Mouse (Mus musculus) retina, embryonic 14.5 days (tissue): ENCODE measurements around the gene Zbtb38.
A peak's percentile ranks its signal among the peaks of the same experiment; 100 is the strongest.

Experiments
- DNase-seq: peaks from one replicate; pipeline ENCODE4 v3.0.0-alpha.2; 2015; ENCODE audit warnings: low spot score

Zbtb38 gene

DNA sequence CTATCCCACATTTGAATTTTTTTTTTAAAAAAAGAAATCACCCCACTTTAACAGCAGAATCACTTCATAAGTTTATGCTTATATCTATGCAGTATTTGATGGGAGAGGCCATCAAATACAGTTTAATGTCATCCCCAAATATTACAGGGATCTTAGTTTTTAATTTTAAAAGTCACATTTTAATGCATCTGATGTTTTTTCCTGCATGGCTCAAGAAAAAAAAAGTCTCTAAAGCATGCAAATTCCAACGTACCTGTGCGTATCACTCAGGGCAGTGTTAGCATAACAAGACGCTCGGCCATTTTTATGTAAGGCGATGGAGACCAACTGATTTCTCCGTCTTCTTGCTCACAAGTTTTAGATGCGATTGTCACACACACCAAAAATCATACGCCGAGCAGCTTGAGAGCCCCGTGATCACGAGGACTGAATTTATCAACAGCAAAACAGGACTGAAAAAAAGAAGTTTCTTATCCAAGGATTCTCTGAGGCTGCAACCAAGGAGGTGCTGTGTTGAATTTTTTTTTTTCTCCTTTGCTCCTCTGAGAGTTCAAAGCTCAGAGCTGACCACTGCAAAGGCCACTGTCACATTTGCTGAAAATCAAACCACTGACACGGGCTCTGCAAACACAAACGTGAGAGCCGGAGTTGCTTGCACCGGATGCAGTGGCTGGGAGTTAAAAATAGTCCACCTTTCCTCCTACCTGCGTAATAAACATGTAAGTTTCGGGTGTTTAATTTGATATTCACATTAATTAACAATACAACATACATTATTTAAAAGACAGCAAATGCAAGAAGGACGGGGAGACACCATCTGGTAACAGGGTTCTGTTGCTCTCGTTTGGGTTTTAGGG, 21.4 kb downstream of the Zbtb38 start:
- DNase-seq, result no peak

DNA sequence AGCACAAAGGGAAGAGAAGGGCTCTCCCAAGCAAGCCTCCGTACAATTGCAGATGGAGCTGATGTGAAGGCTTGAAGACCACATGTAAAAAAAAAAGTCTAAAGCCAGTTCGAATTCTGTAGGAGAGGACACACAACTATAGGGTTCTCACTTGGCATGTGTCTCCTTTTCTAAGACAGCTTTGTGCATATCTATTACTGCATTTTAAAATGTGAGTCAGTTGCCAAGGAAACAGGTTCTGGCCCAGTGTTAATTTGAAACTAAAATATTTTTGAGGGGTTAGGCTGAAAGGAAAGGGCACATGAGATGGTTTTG, 22.4 kb downstream of the Zbtb38 start:
- no peak for DNase-seq

DNA sequence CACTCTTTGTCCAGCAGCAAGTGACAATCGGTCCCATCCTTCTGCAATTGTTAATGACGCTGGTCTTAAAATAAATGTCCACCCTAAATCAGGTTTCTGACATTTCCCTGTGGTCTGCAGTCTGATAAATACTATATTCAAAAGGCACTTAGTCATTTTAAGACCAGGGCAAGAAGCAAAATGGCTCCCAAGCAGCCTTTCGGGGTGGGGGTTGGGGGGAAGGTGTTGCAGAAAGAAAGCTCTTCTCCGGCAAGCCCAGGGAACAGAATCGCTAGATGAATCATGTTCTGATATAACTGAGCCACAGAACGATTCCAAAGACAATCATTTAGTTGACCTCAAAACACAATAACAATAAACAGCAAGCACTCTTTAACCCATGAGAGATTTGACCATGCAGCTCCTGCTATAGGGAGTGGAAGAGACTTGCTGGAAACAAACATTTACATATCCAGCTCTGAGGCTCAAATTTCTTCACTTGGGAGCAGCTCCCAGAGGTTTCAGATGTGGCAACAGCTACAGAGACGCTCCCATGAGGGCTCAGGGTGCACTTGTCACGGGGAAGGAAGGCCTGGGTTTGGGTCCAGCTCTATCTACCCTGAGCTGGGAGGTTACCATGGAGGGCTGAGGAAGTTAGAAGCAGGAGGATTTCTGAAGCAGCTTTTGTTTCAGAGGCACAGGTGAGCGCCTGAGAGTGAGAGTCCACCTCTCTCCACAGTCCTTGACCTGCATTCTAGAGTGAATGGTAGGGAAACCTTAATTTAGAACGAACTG, 22.9 kb downstream of the Zbtb38 start:
- no peak for DNase-seq

DNA sequence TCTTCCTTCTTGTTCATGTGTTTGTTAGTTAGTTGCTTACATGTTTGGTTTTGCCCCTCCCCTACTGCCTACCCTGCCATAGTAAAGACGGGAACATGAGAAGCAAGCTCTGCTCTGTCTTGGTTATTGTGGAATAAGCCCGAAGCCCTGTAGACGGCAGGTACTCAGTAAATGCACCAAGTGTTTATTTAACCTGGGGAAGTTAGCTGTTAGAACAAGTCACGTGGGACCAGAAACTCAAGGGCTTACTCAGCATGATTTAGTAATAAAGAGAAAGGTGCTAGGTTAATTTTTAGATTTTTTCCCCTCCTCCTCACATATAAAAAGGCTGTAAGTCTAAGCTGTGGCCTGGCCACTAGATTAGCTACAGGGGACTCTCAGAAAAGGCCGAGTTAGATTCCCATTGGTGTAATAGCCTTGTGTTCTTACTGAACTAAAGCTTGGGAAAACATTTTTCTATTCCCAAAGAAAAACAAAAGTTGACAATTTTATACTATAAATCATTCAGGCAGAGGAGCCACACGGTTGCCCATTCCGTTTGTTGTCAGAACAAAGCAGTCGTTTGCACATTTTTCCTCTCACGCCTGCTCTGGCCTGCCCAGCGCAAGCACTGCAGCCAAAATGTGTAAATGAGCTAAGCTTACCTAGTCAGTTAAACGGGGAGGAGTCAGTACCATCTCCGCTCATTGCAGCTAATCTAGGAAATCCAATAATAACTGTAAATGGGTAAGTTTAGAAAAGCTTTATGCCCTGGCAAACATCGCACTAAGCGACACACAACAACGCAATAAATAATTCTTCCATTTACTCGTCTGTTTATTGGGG, 24.1 kb downstream of the Zbtb38 start:
- no peak for DNase-seq

DNA sequence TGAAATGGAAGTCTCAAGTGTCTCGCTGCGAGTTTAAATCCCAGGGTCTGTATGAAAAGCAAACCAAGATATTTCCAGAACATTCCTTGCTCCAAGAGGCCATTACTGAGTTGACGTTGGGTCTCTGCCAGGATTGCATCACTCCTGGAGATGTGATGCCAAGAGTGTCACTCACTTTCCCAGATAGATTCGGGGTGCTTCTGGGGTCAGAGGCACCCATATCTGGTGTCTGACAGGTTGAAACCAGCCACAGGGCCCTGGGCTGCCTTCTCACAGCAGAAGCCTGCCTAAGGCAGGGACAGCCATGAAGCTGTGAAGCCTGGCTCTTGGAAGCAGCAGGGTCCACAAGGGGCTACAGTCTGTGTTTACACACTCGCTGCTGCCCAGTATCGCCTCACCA, 24.9 kb downstream of the Zbtb38 start:
- no peak for DNase-seq

DNA sequence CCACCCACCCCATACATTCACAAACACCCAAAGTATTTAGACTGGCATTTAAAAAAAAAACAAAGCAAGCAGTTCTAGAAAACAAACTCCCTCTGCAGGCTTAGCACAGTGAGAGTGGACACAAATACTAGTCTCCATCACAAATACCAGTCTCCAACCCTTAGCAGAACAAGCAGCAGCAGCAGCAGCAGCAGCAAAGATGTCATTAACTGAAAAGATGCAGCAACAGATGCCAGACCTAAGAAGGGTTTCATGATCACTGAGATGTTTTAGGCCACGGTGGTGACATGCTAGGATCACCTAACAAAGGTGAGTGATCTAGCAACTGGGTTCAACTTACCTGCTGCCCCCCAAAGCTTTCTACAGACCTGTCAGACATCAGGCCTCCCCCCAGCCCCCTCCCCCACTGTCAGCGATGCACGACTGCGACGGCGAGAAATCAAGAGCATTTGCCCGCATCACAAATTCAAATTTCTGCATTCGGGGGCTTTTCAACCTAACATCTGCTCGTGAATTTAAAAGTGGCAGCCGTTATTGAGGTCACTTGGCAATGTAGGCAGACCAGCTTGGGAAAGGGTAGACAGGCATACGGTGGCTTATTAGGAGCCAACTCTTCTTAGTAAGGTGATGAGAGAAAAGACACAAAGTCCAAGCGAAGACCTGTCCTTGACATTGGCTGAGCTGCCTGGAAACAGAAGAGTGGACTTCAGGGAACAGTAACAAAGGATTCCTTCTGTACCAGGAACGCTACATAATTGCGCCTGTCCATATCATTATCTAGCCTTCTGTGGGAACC, 26.1 kb downstream of the Zbtb38 start:
- no peak for DNase-seq

DNA sequence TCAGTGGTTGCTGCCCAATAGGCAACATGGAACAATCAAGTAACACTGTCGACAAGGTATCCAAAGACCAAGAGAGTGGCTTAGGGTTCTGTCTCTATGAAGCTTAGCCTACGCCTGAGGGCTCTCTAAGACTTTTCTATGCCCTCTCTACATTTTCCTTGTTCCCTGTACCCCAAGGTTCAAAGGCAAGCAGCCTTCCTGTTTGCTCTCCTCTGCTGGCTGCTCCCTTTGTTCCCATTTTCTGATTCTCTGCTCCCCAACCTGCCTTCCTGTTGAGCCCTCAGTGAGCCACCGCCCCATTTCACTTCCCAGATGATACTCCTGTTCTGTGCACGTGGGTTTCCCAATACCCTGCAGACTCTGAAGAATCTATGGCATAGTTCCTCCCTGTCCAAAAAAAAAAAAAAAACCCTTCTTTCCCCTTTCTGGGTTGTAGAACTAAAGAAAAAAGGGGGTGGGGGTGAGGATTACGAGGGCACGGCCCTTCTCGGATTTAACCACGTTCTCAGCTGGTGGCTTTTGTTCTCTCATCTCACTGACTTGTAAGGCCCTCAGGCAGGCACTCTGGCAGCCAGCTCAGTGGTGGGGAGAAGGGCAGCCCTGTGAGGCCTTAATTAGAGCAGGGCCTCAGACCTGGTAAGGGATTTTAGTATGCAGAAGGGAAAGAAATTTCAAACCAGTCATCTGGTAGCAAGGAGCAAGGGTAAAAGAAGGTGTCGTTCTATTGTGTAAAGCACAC, 26.9 kb downstream of the Zbtb38 start:
- peak; percentile 66 for DNase-seq

DNA sequence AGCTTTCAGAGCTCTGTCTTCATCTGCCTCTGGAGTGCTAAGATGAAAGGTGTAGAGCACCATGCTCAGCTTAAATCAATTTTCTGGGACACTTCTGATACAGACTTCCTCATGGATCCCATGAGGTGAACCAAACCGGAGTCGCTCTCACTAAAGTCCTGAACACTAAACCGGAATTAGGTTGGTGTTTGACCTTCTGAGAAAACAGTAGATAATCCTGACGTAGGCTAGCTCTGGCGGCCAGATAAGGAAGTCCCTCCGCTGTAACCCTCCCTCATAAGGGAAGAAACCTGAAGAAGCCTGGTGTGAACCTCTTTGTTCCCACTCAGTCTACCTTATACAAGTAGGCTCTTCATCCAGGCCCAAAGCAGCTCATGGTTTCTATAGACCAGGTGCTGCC, 29.0 kb downstream of the Zbtb38 start:
- no peak for DNase-seq

DNA sequence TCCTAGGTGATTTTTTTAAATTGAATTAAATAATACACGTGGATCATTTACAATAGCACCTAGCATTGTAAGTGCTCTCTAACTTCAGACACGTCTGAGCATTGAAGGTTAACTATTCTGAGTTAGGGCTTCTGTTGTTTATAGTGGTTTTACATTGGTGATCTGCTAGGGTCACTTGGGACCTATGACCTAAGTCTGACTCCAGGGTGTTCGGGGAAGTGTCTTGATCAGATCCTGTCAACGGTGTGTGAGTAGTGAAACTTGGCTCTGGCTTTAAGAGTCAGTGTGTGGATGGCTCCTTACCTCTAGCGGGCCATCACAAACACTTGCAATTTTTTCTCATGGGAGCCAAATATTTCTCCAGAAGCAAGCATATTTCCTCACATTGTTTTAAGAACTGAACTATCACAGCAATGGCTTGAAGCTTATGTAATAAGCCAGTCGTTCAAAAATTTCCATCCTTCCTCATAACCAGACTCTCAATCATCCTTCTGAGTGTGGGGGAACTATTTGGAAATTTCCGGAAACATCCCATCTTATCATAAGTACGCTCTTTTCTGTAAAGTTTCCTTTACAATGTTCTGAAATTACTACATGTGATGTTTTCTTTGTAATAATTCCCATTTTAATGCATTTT, 31.4 kb downstream of the Zbtb38 start:
- no peak for DNase-seq

DNA sequence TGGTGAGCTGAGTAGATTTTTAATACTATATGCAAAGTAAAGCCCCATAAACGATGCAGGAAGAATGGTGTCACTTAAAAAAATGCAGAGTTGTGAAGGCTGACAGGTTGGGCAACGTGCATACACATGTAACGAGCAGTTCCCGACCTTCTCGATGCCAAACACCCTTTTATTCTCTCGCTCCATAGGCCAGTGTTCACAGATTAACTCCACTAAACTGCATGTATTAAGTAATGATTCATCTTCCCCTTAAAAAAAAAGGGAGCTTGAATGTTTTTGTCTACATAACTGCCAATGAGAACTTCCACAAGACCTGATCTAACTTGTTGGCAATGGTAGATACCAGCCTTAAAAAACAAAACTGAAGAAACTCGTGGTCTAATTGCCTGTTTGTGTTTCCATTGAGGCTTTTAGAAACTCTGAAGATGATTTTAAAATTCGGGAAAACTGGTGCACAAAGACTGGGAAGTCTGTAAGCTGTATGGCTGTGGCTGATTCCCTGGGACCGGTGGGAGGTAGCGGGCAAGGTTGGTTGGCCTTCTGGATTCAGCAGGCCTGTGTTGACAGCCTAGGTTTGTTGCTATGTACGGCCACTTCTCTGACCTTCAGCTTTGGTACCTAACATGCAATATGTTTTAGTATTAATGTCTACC, 32.0 kb downstream of the Zbtb38 start:
- no peak for DNase-seq

DNA sequence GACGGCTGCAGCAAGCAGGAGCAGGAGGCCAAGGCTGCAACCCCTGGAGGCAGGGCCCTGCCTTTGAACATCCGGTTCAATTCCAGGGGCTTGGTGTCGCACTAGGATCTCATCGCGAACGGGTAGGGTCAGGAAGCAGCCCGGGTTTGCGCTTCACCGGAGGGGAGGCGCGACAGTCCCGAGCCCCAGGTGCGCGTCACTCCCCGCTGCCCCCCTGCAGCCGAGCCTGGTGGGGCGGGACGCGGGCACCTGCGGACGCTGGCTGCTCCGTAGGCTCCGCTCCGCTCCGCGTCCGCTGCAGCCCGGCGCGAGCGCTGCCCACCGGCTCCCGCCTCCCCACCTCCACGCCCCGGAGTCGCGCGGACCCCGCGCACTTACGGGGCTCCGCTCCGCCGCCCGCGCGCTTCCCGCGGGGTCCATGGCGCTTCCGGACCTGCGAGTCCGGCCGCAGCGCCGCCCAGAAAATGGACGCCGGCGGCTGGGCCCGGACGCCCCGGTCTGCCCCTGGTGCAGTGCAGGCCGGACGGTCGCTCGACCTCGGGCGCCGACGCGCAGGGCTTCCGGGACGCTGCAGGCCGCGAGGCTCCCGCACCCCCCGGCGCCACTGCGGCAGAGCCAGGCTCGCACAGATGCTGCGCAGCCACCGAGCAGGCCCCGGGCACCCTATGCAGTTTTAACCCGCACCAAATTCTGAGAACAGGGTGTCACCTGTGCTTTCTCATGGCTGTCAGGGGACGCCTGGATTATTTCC, 33.0 kb downstream of the Zbtb38 start:
- DNase-seq, result peak; percentile 78

DNA sequence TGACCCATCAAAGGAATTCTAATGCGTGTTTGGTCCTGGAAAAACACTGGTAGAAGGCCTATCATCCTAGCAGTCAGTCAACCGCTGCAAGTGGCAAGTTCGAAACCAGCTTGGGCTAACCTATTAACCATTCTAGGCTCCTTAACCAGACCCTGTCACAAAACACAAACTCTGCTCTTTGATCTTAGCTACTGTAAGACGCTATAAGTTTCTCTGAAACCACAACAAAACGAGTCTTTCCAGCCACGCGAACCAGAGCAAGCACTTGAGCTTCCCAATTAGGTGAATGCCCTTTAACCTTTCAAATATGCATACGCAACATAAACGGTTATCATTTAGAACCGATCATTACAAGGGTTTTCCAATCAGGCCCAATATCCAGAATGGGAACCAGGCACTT, 33.7 kb downstream of the Zbtb38 start:
- peak; percentile 41 for DNase-seq

DNA sequence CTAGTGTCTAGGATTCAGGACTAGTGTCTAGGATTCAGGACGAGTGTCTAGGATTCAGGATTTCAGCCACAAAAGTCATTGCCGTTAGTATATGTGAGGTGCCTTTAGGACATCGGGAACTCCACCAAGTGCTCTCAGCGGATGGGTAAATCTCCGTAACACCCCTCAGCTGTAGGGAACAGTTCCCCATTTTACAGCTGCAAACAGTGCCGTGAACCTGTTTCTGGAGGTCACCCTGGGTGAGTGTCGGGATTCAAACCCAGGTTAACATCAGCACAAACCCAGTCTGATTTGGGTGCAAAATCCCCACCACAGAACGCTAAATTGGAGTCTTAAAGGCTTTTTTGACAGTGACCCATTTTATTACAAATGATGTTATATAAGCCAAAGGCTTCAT, 34.2 kb downstream of the Zbtb38 start:
- no peak for DNase-seq

DNA sequence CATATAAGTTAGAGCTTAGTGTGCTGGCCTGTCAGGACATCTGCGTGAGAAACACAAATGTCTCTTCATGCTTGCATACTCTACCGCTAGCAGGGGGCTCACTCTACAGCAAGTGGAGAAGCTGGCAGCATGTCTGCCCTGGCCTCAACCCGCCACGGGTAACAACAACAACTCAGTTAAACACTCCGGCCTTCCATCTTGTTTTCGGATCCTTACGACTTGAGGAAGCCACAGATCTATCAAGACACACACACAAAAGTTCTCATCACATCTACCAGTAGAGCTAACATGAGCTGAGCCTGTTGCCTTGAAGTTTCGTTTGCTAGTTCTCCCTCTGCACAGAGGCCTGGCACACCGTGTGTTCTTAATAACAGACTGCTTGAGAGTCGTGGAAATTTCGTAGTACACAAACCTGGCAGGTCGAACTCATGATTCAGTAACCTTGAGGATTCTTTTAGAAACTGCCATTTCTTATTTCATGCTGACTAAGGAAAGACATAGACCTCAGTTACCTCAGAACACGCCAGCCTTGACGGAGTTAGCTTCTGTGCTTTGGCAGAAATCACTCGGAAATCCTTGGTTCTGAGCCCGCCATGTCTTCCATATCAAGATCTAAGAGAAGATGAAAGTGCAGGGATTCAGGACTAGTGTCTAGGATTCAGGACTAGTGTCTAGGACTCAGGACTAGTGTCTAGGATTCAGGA, 34.8 kb downstream of the Zbtb38 start:
- DNase-seq, result no peak

DNA sequence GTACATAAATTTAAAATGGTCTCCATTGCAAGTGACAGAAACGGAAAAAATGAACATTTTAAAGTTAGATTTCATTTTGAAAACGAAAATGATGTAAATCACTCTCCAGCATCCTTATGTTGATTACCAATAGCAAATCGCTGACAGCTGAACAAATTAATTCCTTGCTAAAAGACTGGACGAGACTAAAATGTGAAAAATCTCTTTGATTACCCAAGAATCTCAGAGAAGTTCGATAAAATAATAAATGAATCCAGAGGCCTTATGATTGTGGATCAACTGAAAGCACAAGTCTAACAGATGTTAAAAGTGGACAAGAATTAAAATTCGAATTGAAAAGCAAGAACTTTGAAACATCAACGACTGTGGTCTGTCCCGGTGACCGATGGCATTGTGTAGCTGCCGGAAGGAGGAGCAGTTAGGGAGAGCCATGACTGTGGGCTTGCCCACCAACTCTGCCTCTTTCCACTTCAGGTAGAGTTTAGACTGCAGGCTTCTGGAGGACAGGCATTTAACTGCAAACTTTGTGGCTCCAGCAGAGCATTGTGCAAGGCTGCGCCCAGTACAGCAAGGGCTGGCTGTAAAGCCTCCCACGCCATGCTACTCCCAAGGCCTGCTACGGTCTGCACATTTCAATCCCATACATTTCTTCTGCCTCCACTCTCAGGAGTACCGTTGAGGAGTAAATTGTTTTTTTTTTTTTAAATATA, 35.7 kb downstream of the Zbtb38 start:
- no peak for DNase-seq

DNA sequence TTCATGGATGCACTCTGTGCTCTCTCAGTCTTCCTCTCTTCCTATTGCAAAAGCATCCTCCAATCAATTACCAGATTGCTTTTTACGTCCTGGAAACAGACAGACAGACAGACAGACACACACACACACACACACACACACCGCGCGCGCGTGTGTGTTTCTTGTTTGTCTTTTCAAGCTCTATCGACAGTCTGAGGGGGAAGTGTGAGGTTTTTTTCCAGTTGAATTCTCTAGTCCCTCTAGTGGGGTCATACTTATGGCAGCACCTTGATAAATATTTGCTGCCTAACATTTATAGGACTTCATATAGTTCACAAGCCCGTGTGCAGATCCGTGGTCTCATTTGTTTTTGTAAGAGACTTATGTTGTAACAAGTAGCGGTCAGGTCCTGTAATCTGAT, 36.5 kb downstream of the Zbtb38 start:
- DNase-seq, result no peak

DNA sequence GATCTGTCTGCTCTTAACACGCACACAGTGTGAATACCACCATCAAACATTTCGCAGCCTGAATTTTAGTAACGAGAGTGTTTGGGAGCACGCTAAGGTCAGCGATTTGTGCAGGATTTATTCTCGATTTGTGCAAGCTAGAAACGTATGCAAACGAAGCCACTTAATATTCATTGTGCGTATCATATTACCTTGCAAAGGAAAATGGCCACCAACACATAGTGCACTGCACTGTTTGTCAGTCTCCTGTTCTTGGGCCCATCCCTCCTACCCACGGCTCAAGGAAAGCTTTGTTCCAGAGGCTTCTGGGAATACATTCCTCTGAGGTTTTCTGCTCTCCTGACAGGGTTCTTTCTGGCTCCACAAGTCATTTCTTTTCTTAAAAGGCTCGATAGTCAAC, 37.5 kb downstream of the Zbtb38 start:
- no peak for DNase-seq
